Mouse (Mus musculus) G1E (cell line): ENCODE results near the gene Rps6ka5.

Experiments used
- CTCF ChIP-seq: IDR thresholded peaks from 2 replicates; pipeline ENCODE4 v1.5.1; 2012; ENCODE audit warnings: low read depth, low read length, inconsistent platforms, mixed read lengths
- GATA1 ChIP-seq: IDR thresholded peaks from 2 replicates; pipeline ENCODE4 v1.6.1; 2012; ENCODE audit warnings: borderline replicate concordance, low read length, inconsistent platforms, mixed read lengths
- GATA2 ChIP-seq: IDR thresholded peaks from 2 replicates; pipeline ENCODE4 v1.6.1; 2012; ENCODE audit warnings: low read depth, low read length, inconsistent platforms, borderline replicate concordance
- POLR2AphosphoS5 ChIP-seq: IDR thresholded peaks from 2 replicates; pipeline ENCODE4 v1.6.1; 2012; ENCODE audit warnings: low read depth, low read length, inconsistent platforms; ENCODE audit not compliant: insufficient replicate concordance
- TAL1 ChIP-seq: conservative IDR thresholded peaks from 2 replicates; pipeline ENCODE4 v1.6.1; 2012; ENCODE audit warnings: low read depth, low read length, inconsistent platforms, mixed read lengths

DNA sequence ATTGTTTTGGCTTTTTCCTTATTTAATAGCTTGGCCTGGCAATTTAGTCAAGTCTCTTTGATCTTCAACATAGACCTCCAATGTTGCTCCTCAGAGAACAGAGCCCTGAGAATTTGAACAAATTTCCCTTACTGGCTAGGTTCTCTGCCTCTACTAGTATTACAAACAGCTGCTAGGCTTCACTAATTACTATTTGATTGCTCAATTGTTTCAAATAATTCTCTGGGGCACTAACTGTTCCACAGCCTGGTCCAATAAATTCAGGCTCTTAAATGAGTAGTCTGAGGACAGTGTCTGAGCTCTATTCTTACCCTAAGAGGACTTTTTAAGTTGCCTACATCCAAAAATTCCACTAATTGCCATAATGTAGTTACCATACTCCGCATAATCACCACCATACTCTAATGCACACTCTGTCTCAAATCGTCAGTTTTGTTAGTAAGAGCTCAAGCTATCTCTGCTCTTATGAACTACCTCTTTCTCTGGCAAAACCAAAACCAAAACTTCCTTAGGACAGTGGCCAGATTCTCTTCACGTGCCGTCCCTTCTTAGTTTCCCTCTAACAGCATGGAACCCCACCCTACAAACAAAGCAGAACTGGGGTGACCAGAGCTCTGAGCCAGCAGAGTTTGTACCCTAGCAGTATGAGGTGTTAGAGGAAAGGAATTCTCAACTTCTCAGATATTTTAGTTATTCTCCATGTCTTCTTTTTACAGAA is 100.4 kb downstream of the Rps6ka5 start:
- TF ChIP-seq CTCF: no peak
- no peak for TF ChIP-seq TAL1
- TF ChIP-seq GATA1: no peak
- TF ChIP-seq POLR2AphosphoS5: no peak
- TF ChIP-seq GATA2: no peak
